Mouse (Mus musculus): ENCODE measurements around the gene Begain. TPM values are rescaled to one million over a fixed set of nuclear protein-coding genes. Genes with fewer than 3 reads are reported as not detected.

Gene Begain
- polyA plus RNA-seq, 2 experiments: 0.88 to 1.4 TPM

DNA sequence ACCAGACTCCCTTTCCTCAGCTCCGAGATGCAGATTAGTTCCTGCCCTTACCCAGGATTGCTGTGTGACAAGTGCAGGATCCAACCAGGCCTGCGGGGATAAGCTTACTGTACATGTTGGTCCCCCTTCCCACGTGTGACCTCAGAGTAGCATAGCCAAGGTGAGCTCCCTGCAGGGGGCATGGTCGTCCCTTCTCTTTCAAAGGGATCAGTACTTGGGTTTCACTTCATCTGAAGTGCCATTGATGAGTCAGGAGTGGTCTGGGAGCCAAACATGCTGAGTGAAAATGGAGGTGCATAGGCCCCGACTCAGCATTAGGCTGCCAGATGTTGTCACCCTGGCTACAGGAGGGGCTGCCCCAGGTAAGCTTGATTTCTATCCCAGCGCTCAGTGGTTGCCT is 83.0 kb downstream of the Begain start:
- WGBS (ENCODE audit: insufficient replicate concordance): 67% methylated on average over 6 of the region's 6 CpGs
- H3K27me3 ChIP-seq (ENCODE audit: control insufficient read depth, insufficient read depth, low read length): no peaks in the 10 kb centered on the region
- H3K4me2 ChIP-seq (ENCODE audit: low read depth): no peak overlapping the region
- H3K4me1 ChIP-seq (replicated peaks; ENCODE audit: control insufficient read depth in 2 of 2, insufficient read depth in 2 of 2, low read length in 1 of 2): no peaks in the 10 kb centered on the region
- H3K9me3 ChIP-seq (ENCODE audit: control insufficient read depth, low read length): no peaks in the 10 kb centered on the region
- TF ChIP-seq EP300 (IDR thresholded peaks at IDR 0.05; ENCODE audit: low read depth): no peak
- no peak for TF ChIP-seq CTCF (IDR thresholded peaks at IDR 0.05; ENCODE audit: low read depth)
- DNase-seq (ENCODE audit: low read depth in 3 of 3, low spot score in 3 of 3) (no peak), ATAC-seq (ENCODE audit: insufficient read depth) (no peak)
- no peaks in the 10 kb centered on the region for H3K36me3 ChIP-seq (replicated peaks; ENCODE audit: control insufficient read depth, insufficient read depth, low read depth)
- no peak overlapping the region for H3K9ac ChIP-seq (replicated peaks)
- no peak overlapping the region for H3K27ac ChIP-seq
- H3K4me3 ChIP-seq (ENCODE audit: insufficient read depth in 1 of 2, low read depth in 2 of 2, low read length in 2 of 2): no peak overlapping the region

DNA sequence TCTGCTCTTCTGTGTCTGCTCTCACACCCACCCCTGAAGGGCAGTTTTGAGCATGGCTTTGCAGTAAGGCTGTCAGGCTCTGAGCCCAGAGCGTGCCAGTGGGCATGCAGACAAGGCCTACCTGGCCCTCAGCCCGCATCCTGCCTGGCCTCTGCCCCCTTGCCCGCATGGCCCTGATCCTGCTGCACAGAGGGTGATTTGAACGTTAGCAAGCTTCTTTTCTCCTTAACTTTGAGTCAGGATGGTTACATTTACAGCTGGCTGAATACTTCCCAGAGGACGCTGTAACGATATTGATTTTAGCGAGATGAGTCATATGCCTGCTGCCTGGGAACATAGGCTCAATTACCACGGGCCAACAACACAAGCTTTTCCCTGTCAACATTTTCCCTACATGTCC is 83.5 kb downstream of the Begain start:
- DNase-seq (ENCODE audit: low read depth in 3 of 3, low spot score in 3 of 3) (no peak), ATAC-seq (ENCODE audit: insufficient read depth) (no peak)
- Histone ChIP-seq H3K27me3 (ENCODE audit: control insufficient read depth, insufficient read depth, low read length) (no peaks in the 10 kb centered on the region), H3K9me3 (ENCODE audit: control insufficient read depth, low read length) (no peaks in the 10 kb centered on the region), H3K27ac (no peak overlapping the region), H3K36me3 (replicated peaks; ENCODE audit: control insufficient read depth, insufficient read depth, low read depth) (no peaks in the 10 kb centered on the region), H3K9ac (replicated peaks) (no peak overlapping the region), H3K4me3 (ENCODE audit: insufficient read depth in 1 of 2, low read depth in 2 of 2, low read length in 2 of 2) (no peak overlapping the region), H3K4me1 (replicated peaks; ENCODE audit: control insufficient read depth in 2 of 2, insufficient read depth in 2 of 2, low read length in 1 of 2) (no peaks in the 10 kb centered on the region), H3K4me2 (ENCODE audit: low read depth) (no peak overlapping the region)
- WGBS (ENCODE audit: insufficient replicate concordance): 63% methylated on average over 8 of the region's 8 CpGs
- TF ChIP-seq CTCF (IDR thresholded peaks at IDR 0.05; ENCODE audit: low read depth) (no peak), EP300 (IDR thresholded peaks at IDR 0.05; ENCODE audit: low read depth) (no peak)

DNA sequence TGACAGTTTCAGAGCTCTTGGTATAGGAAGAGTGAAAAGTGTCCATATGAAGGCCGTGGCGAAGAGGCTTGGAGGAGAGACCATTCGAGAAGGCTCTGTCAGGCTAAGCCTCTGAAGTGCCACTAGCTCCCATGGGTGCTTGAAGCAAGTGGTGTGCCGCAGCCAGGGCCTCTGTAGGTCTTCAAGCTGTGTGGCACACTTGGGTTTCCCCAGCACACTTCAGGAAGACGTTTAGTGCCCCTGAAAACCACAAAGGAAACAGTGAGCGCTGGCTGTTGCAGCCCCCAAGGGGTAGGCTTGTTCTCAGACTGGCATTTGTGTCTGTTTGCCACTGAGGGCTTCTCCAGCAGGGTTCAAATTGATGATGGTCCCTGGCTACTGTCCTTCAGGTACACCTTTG is 84.5 kb downstream of the Begain start:
- Histone ChIP-seq H3K36me3 (replicated peaks; ENCODE audit: control insufficient read depth, insufficient read depth, low read depth) (no peaks in the 10 kb centered on the region), H3K4me3 (ENCODE audit: insufficient read depth in 1 of 2, low read depth in 2 of 2, low read length in 2 of 2) (no peak overlapping the region), H3K4me2 (ENCODE audit: low read depth) (no peak overlapping the region), H3K4me1 (replicated peaks; ENCODE audit: control insufficient read depth in 2 of 2, insufficient read depth in 2 of 2, low read length in 1 of 2) (no peaks in the 10 kb centered on the region), H3K9me3 (ENCODE audit: control insufficient read depth, low read length) (no peaks in the 10 kb centered on the region), H3K27me3 (ENCODE audit: control insufficient read depth, insufficient read depth, low read length) (no peaks in the 10 kb centered on the region), H3K27ac (no peak overlapping the region), H3K9ac (replicated peaks) (no peak overlapping the region)
- 34% methylated on average over 6 of the region's 6 CpGs for WGBS (ENCODE audit: insufficient replicate concordance)
- TF ChIP-seq CTCF (IDR thresholded peaks at IDR 0.05; ENCODE audit: low read depth) (no peak), EP300 (IDR thresholded peaks at IDR 0.05; ENCODE audit: low read depth) (no peak)
- no peak for DNase-seq (ENCODE audit: low read depth in 3 of 3, low spot score in 3 of 3)
- ATAC-seq (ENCODE audit: insufficient read depth): no peak

DNA sequence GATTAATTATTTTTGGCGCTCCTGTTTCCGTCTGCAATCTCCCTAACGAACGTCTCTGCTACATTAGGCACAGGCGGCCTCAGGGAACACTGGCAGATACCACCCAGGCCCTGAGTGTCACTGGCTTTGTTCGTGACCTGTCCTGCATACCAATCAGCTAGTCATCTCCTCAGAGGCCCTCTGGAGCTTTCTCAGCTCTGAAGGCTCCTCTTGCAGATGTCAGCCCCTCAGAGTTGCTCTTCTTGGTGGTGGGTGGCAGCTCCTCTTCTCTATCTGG is 85.4 kb downstream of the Begain start:
- Histone ChIP-seq H3K27me3 (ENCODE audit: control insufficient read depth, insufficient read depth, low read length) (no peaks in the 10 kb centered on the region), H3K4me3 (ENCODE audit: insufficient read depth in 1 of 2, low read depth in 2 of 2, low read length in 2 of 2) (no peak overlapping the region), H3K27ac (no peak overlapping the region), H3K4me2 (ENCODE audit: low read depth) (no peak overlapping the region), H3K4me1 (replicated peaks; ENCODE audit: control insufficient read depth in 2 of 2, insufficient read depth in 2 of 2, low read length in 1 of 2) (no peaks in the 10 kb centered on the region), H3K36me3 (replicated peaks; ENCODE audit: control insufficient read depth, insufficient read depth, low read depth) (no peaks in the 10 kb centered on the region), H3K9me3 (ENCODE audit: control insufficient read depth, low read length) (no peaks in the 10 kb centered on the region), H3K9ac (replicated peaks) (no peak overlapping the region)
- no peak for TF ChIP-seq EP300 (IDR thresholded peaks at IDR 0.05; ENCODE audit: low read depth)
- TF ChIP-seq CTCF (IDR thresholded peaks at IDR 0.05; ENCODE audit: low read depth): no peak
- ATAC-seq (ENCODE audit: insufficient read depth) (no peak), DNase-seq (ENCODE audit: low read depth in 3 of 3, low spot score in 3 of 3) (no peak)
- 67% methylated on average over 6 of the region's 6 CpGs for whole genome bisulfite sequencing (ENCODE audit: insufficient replicate concordance)

Other genes with a start within 250 kb of the Begain start
- 0.40 and 0.49 TPM in 2 replicates for gene Slc25a29, start 232.3 kb downstream of the Begain start, polyA plus RNA-seq (2012; rRNA removed)
- 0.51 and 0.85 TPM in 2 replicates for gene Slc25a29, start 232.3 kb downstream of the Begain start, polyA plus RNA-seq (2014; fragmentation: Nextera tagmentation; extraction: Ambion mirVana)
- 3.9 and 4.3 TPM in 2 replicates for gene Slc25a47, start 232.2 kb downstream of the Begain start, polyA plus RNA-seq (2012; rRNA removed)
- gene Slc25a47, start 232.2 kb downstream of the Begain start, polyA plus RNA-seq (2014; fragmentation: Nextera tagmentation; extraction: Ambion mirVana): 2.3 and 3.4 TPM in 2 replicates
- gene Wdr25, start 174.6 kb downstream of the Begain start, polyA plus RNA-seq (2012; rRNA removed): 2.6 and 3.7 TPM in 2 replicates
- gene Wdr25, start 174.6 kb downstream of the Begain start, polyA plus RNA-seq (2014; fragmentation: Nextera tagmentation; extraction: Ambion mirVana): 1.2 and 2.2 TPM in 2 replicates
- 19.1 and 19.4 TPM in 2 replicates for gene Wars, start 174.0 kb downstream of the Begain start, polyA plus RNA-seq (2012; rRNA removed)
- 27.8 and 29.2 TPM in 2 replicates for gene Wars, start 174.0 kb downstream of the Begain start, polyA plus RNA-seq (2014; fragmentation: Nextera tagmentation; extraction: Ambion mirVana)

Measured in liver, embryonic 14.5 days (tissue).